Mouse (Mus musculus): ENCODE results near the gene Lmntd1.

DNA sequence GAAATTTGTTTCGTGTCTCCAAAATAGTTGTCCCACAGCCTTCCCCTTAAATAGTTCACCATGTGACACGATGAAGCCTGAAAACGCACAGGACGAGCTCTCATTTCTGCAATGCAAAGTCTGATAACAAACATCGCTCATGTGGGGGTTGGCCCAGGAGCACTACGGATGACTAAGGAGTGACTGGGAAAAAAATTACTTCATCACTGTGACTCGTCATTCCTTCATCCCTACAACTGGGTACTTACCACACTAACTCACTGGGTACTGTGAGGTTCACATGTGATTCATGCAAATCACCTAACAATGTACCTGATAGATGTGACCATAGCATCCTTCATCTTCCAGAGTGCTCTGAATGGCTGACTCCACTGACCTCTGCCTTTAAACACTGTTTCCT is 118.4 kb downstream of the Lmntd1 start:
- TF ChIP-seq CTCF (IDR thresholded peaks at IDR 0.05; ENCODE audit: extremely low read depth, insufficient read length, insufficient replicate concordance, low read depth, low read length) (no peak), POLR2A (IDR thresholded peaks at IDR 0.05; ENCODE audit: low read depth, low read length) (no peak)

All from small intestine, adult 2 months (tissue).